Mouse (Mus musculus) embryonic facial prominence, embryonic 14.5 days (tissue): ENCODE results near the gene Eif3c. TPM values are rescaled to one million over a fixed set of nuclear protein-coding genes. Genes with fewer than 3 reads are reported as not detected.

Experiments
- ATAC-seq: fragments of 200-750 bp; cut with Nextera tagmentation; 2 replicates; pipeline ENCODE4 v1.8.0; 2017; ENCODE audit warnings: low read depth, moderate number of reproducible peaks, moderate TSS enrichment
- DNase-seq: peaks from one replicate; pipeline ENCODE4 v3.0.0-alpha.2; 2015; ENCODE audit warnings: low spot score
- H3K27ac ChIP-seq: fragments of 300-500 bp; sonication (generic); replicated peaks from 2 replicates; pipeline ENCODE4 v1.5.1; 2014; ENCODE audit warnings: low read depth, mild to moderate bottlenecking, low read length, moderate library complexity
- H3K27me3 ChIP-seq: fragments of 300-500 bp; sonication (generic); replicated peaks from 2 replicates; pipeline ENCODE4 v1.6.1; 2014; ENCODE audit warnings: low read length; ENCODE audit not compliant: control insufficient read depth, insufficient read depth
- H3K36me3 ChIP-seq: fragments of 300-500 bp; sonication (generic); 2 replicates; pipeline ENCODE4 v1.6.1; 2014; ENCODE audit warnings: low read length, mixed read lengths; ENCODE audit not compliant: control insufficient read depth, insufficient read depth
- H3K4me1 ChIP-seq: fragments of 300-500 bp; sonication (generic); 2 replicates; pipeline ENCODE4 v1.6.1; 2014; ENCODE audit warnings: antibody characterized with exemption, low read length; ENCODE audit not compliant: control insufficient read depth, insufficient read depth
- H3K4me2 ChIP-seq: fragments of 300-500 bp; sonication (generic); 2 replicates; pipeline ENCODE4 v1.6.1; 2014; ENCODE audit warnings: low read depth, mild to moderate bottlenecking, low read length, moderate library complexity, mixed read lengths
- H3K4me3 ChIP-seq: fragments of 300-500 bp; sonication (generic); 2 replicates; pipeline ENCODE4 v1.5.1; 2014; ENCODE audit warnings: low read depth, mild to moderate bottlenecking, low read length
- H3K9ac ChIP-seq: fragments of 300-500 bp; sonication (generic); 2 replicates; pipeline ENCODE4 v1.6.1; 2014; ENCODE audit warnings: low read depth, mild to moderate bottlenecking, low read length, moderate library complexity, mixed read lengths
- H3K9me3 ChIP-seq: fragments of 300-500 bp; sonication (generic); 2 replicates; pipeline ENCODE4 v1.6.1; 2016; ENCODE audit warnings: low read length; ENCODE audit not compliant: control insufficient read depth
- whole genome bisulfite sequencing: fragments of 180-500 bp; shearing (Covaris S2); extraction: QIAGEN DNeasy Blood & Tissue Kit; methylation state at CpG from one replicate; pipeline ENCODE4 v1.1.7; 2014; 5-methylcytosine and 5-hydroxymethylcytosine counted together
- polyA plus RNA-seq: library from polyadenylated mRNA; unstranded; fragments of >200 nt; fragmentation: Nextera tagmentation; extraction: Ambion mirVana; gene quantifications from 2 replicates; pipeline ENCODE4 v1.2.1, GENCODE M21; 2014

Eif3c gene
- 158 and 167 TPM in 2 replicates for polyA plus RNA-seq

- no peaks in the 10 kb centered on the region for H3K27me3 ChIP-seq
- peak within 1 kb of the TSS; percentile 84 for H3K27ac ChIP-seq
- WGBS, result under 1% methylated on average over 38 of the region's 46 CpGs
- H3K4me2 ChIP-seq, result peak within 1 kb of the TSS; percentile 69
- peak within 1 kb of the TSS; percentile 94 for H3K4me3 ChIP-seq
- peaks cover 6% of the 10 kb centered on the region; the same call in 1 of the 2 replicates for H3K4me1 ChIP-seq
- H3K36me3 ChIP-seq, result peaks cover 36% of the 10 kb centered on the region
- H3K9ac ChIP-seq, result peak within 1 kb of the TSS; percentile 84
- no peaks in the 10 kb centered on the region for H3K9me3 ChIP-seq
- peak; percentile 98 for DNase-seq
- ATAC-seq, result peak; percentile 97
These were observed at the start of gene Eif3c for GRCm38 (mm10) chr7:126566094-126566765. Eif3c (minus strand) TSS chr7:126566411.

GRCm38 (mm10) chr7:126612736-126613135, 46.5 kb upstream of the Eif3c start:
- H3K9me3 ChIP-seq, result no peaks in the 10 kb centered on the region

GRCm38 (mm10) chr7:126607796-126608195, 41.6 kb upstream of the Eif3c start:
- Histone ChIP-seq H3K4me2 (no peak overlapping the region), H3K4me1 (no peaks in the 10 kb centered on the region), H3K9me3 (no peaks in the 10 kb centered on the region), H3K27ac (no peak overlapping the region), H3K4me3 (no peak overlapping the region), H3K9ac (no peak overlapping the region), H3K36me3 (no peaks in the 10 kb centered on the region), H3K27me3 (no peaks in the 10 kb centered on the region)
- DNase-seq (no peak), ATAC-seq (no peak)
- WGBS, result 77% methylated on average over 5 of the region's 5 CpGs

More at GRCm38 (mm10) chr7:126612736-126613135, 46.5 kb upstream of the Eif3c start:
- WGBS, result 84% methylated on average over 3 of the region's 3 CpGs
- no peaks in the 10 kb centered on the region for H3K4me1 ChIP-seq
- DNase-seq, result no peak
- no peak overlapping the region for H3K27ac ChIP-seq
- no peak overlapping the region for H3K9ac ChIP-seq
- H3K4me3 ChIP-seq, result no peak overlapping the region
- H3K4me2 ChIP-seq, result no peak overlapping the region
- ATAC-seq, result no peak
- no peaks in the 10 kb centered on the region for H3K27me3 ChIP-seq
- H3K36me3 ChIP-seq, result no peaks in the 10 kb centered on the region

DNA sequence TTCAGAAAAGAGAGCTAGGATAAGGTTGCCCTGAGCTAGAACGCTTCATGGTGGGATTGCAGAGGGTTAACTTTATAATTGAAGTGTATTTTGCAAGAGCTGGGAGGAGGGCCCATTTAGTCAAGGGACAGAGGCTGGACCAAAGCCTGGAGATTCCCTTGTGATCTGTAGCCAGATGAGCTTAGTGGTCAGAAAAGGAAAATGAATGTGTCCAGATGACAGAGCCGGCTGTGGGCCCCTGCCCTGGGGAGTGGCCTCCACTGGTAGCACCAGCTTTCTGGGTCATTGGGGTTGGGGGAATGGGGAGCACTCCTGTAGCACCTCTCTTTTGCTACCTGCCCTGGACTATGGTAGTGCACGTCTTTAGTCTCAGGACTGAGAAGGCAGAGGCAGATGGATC, 40.9 kb upstream of the Eif3c start:
- Histone ChIP-seq H3K27ac (no peak overlapping the region), H3K4me1 (no peaks in the 10 kb centered on the region), H3K36me3 (no peaks in the 10 kb centered on the region), H3K9me3 (no peaks in the 10 kb centered on the region), H3K27me3 (no peaks in the 10 kb centered on the region), H3K4me2 (no peak overlapping the region), H3K4me3 (no peak overlapping the region), H3K9ac (no peak overlapping the region)
- DNase-seq, result peak; percentile 44
- 63% methylated on average over 3 of the region's 3 CpGs for WGBS
- ATAC-seq, result no peak

DNA sequence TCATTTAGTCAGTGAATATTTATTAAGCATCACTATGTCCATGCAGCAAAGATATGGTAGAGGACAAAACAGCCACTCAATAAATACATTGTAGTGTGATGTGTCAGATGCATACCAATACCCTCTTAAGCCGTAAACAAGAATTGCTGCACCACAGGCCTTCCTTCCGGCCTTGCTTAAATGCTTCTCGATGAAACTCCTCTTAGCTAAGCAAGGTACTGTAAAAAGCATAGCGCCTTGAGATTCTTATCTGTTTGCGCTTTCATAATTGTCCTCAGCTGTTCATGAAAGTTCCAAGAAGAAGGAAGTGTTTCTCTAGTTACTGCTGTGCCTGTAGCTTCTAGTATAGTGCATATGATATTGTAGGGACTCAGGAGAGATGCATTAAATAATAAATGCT, 40.4 kb upstream of the Eif3c start:
- 57% methylated on average over 5 of the region's 5 CpGs for WGBS
- ATAC-seq, result no peak
- Histone ChIP-seq H3K9me3 (no peaks in the 10 kb centered on the region), H3K9ac (no peak overlapping the region), H3K36me3 (no peaks in the 10 kb centered on the region), H3K27ac (no peak overlapping the region), H3K4me1 (no peaks in the 10 kb centered on the region), H3K27me3 (no peaks in the 10 kb centered on the region), H3K4me2 (no peak overlapping the region), H3K4me3 (no peak overlapping the region)
- no peak for DNase-seq

- no peak for ATAC-seq
- Histone ChIP-seq H3K9ac (no peak overlapping the region), H3K27me3 (no peaks in the 10 kb centered on the region), H3K9me3 (no peaks in the 10 kb centered on the region), H3K4me1 (no peaks in the 10 kb centered on the region), H3K27ac (no peak overlapping the region), H3K4me3 (no peak overlapping the region), H3K4me2 (no peak overlapping the region), H3K36me3 (no peaks in the 10 kb centered on the region)
- DNase-seq, result no peak
- WGBS, result 77% methylated on average over 3 of the region's 3 CpGs
These were observed 36.4 kb upstream of the Eif3c start for GRCm38 (mm10) chr7:126602650-126603049.

GRCm38 (mm10) chr7:126601896-126602295, 35.7 kb upstream of the Eif3c start:
- H3K27me3 ChIP-seq, result no peaks in the 10 kb centered on the region
- no peaks in the 10 kb centered on the region for H3K9me3 ChIP-seq
- ATAC-seq (no peak), DNase-seq (no peak)
- H3K4me2 ChIP-seq, result no peak overlapping the region
- no peak overlapping the region for H3K4me3 ChIP-seq
- H3K9ac ChIP-seq, result no peak overlapping the region
- no peak overlapping the region for H3K27ac ChIP-seq
- H3K36me3 ChIP-seq, result no peaks in the 10 kb centered on the region
- WGBS, result 31% methylated on average over 4 of the region's 5 CpGs
- H3K4me1 ChIP-seq, result no peaks in the 10 kb centered on the region

DNA sequence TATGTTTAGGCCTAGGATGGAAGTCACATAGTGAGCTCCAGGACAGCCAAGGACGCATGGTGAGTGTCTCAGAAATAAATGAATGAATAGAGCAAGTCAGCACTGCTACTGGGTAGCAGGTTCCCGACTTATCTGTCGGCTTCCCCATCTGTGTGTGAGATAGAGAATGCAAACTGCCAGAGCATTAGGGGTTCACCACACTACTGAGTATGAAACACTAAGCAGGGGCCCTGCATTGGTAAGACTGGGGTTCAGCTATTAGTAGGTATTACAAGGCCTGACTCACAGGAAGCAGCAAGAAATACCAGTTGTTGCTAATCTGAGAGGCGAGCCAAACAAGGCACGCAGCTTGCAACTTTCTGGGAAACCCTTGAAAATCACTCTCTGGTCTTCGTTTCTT, 32.7 kb upstream of the Eif3c start:
- Histone ChIP-seq H3K27ac (no peak overlapping the region), H3K4me3 (no peak overlapping the region), H3K4me1 (no peaks in the 10 kb centered on the region), H3K36me3 (no peaks in the 10 kb centered on the region), H3K4me2 (no peak overlapping the region), H3K9me3 (no peaks in the 10 kb centered on the region), H3K9ac (no peak overlapping the region), H3K27me3 (no peaks in the 10 kb centered on the region)
- DNase-seq (no peak), ATAC-seq (no peak)
- WGBS, result 77% methylated on average over 6 of the region's 6 CpGs

DNA sequence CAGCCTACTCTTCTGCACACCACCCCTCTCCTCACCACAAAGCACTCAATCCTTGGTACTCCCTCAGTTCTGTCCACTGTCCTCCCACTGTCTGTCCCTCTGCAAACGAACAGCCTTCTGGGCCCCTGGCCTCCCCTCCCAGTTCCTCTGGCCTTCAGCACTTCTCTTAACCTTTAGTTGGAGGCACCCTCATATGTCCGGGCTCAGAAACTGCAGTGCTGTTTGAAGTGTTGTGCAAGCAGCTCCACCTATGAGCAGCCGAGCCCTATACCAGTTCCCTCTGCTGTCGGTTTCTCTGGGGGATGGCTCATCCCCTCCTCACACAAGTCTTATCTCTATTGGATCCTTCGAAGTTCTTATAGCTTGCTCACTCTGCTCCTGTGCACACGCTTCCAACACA, 30.2 kb upstream of the Eif3c start:
- DNase-seq, result no peak
- ATAC-seq, result no peak
- Histone ChIP-seq H3K27ac (no peak overlapping the region), H3K36me3 (no peaks in the 10 kb centered on the region), H3K9me3 (no peaks in the 10 kb centered on the region), H3K27me3 (no peaks in the 10 kb centered on the region; the same call in 1 of the 2 replicates), H3K4me1 (no peaks in the 10 kb centered on the region), H3K4me3 (no peak overlapping the region), H3K4me2 (no peak overlapping the region), H3K9ac (no peak overlapping the region)
- WGBS, result 57% methylated on average over 6 of the region's 6 CpGs
